Mouse (Mus musculus): ENCODE data around the gene Sumo1.

- TF ChIP-seq CTCF (IDR thresholded peaks at IDR 0.05; ENCODE audit: control insufficient read depth, insufficient read depth, low read length) (no peak), POLR2A (IDR thresholded peaks at IDR 0.05; ENCODE audit: borderline replicate concordance, control insufficient read depth, low read depth, low read length) (no peak)
Measured at GRCm38 (mm10) chr1:59608125-59608762, 62.4 kb downstream of the Sumo1 start.
